Mouse (Mus musculus): Measurements from ENCODE around the gene Pbx3. TPM values are rescaled to one million over a fixed set of nuclear protein-coding genes. Genes with fewer than 3 reads are reported as not detected.

The Pbx3 gene
- polyA plus RNA-seq, 1 experiment from 2014 or later, result 16.2 TPM

DNA sequence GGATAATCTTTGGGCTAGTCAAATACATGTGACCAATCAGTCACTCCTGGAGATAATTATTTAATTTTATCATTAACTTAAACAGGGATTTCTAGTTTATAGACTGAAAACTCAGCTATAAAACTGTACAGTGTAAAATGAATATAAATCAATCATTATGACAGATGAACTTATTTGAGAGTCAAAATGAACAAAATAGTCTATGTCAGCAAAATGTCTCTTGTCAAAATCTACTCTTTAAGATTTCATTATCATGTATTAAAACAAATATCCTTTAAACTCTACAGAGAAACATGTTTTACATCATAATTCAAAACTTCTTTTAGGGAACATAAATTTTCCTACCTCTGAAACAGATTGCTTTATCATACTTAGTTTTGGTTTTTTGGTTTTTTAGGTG, 20.9 kb downstream of the Pbx3 start:
- no peak for ATAC-seq (replicated peaks; ENCODE audit: extremely low read depth, insufficient read depth, low FRiP score)
- no peaks in the 10 kb centered on the region for H3K27me3 ChIP-seq (ENCODE audit: control insufficient read depth, insufficient read depth, low read length)
- H3K9me3 ChIP-seq (replicated peaks; ENCODE audit: control insufficient read depth, low read length), result no peaks in the 10 kb centered on the region

DNA sequence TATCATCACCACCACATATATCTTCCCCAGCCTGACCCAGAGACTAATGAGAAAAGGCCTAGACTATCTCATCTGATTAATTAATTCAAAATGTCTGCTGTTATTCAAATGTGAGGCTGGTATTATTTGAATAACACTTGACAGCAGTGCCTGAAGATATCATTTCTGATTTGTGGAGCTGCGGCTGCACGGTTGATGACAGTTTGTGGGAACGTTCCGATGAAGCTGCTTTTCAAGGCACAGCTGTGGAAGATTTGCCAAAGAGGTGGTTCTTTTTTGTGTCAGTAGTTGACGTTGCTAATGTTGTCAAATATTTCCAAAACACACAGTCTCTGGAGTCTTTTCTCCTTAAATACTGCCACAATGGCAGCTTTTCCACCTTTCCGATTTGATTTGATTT, 25.8 kb downstream of the Pbx3 start:
- WGBS, result 70% methylated on average over 6 of the region's 6 CpGs
- Histone ChIP-seq H3K9ac (ENCODE audit: low read length) (no peak overlapping the region), H3K9me3 (replicated peaks; ENCODE audit: control insufficient read depth, low read length) (no peaks in the 10 kb centered on the region), H3K4me2 (ENCODE audit: low read depth, low read length) (no peak overlapping the region), H3K4me1 (ENCODE audit: control insufficient read depth, insufficient read depth, low read length) (no peaks in the 10 kb centered on the region), H3K27me3 (ENCODE audit: control insufficient read depth, insufficient read depth, low read length) (no peaks in the 10 kb centered on the region), H3K4me3 (ENCODE audit: low read length) (no peak overlapping the region), H3K27ac (ENCODE audit: low read length) (no peak overlapping the region), H3K36me3 (ENCODE audit: control insufficient read depth, insufficient read depth) (no peaks in the 10 kb centered on the region)
- no peak for ATAC-seq (replicated peaks; ENCODE audit: extremely low read depth, insufficient read depth, low FRiP score)

More for the DNA sequence above, 20.9 kb downstream of the Pbx3 start:
- no peak overlapping the region for H3K4me3 ChIP-seq (ENCODE audit: low read length)
- peaks cover 4% of the 10 kb centered on the region for H3K4me1 ChIP-seq (ENCODE audit: control insufficient read depth, insufficient read depth, low read length)
- no peak overlapping the region for H3K27ac ChIP-seq (ENCODE audit: low read length)
- no peak overlapping the region for H3K4me2 ChIP-seq (ENCODE audit: low read depth, low read length)
- H3K36me3 ChIP-seq (ENCODE audit: control insufficient read depth, insufficient read depth), result no peaks in the 10 kb centered on the region
- H3K9ac ChIP-seq (ENCODE audit: low read length), result no peak overlapping the region

DNA sequence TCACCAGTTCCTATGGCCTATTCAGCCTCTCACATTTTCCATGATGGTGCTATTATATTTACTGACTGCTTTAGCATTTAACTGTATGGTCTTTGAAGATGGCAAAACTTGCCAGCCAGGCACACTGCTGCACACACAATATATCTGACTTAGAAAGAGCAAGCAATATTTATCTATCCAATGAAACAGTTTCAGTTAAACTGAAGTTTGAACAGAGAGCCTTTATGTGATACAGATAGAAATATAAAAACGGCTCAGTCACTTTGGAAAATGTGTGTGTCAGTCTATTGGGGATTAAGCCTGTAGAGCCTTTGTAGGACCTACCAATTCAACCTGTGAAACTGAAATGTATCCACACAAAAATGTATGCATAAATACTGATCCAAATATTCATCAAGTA, 74.3 kb downstream of the Pbx3 start:
- Histone ChIP-seq H3K4me2 (ENCODE audit: low read depth, low read length) (no peak overlapping the region), H3K36me3 (ENCODE audit: control insufficient read depth, insufficient read depth) (no peaks in the 10 kb centered on the region), H3K4me1 (ENCODE audit: control insufficient read depth, insufficient read depth, low read length) (peaks cover 6% of the 10 kb centered on the region; the same call in 1 of the 2 replicates), H3K9me3 (replicated peaks; ENCODE audit: control insufficient read depth, low read length) (no peaks in the 10 kb centered on the region), H3K4me3 (ENCODE audit: low read length) (no peak overlapping the region), H3K27me3 (ENCODE audit: control insufficient read depth, insufficient read depth, low read length) (no peaks in the 10 kb centered on the region), H3K27ac (ENCODE audit: low read length) (no peak overlapping the region), H3K9ac (ENCODE audit: low read length) (no peak overlapping the region)
- 79% methylated on average over 1 of the region's 1 CpGs for whole genome bisulfite sequencing
- ATAC-seq (replicated peaks; ENCODE audit: extremely low read depth, insufficient read depth, low FRiP score), result no peak

DNA sequence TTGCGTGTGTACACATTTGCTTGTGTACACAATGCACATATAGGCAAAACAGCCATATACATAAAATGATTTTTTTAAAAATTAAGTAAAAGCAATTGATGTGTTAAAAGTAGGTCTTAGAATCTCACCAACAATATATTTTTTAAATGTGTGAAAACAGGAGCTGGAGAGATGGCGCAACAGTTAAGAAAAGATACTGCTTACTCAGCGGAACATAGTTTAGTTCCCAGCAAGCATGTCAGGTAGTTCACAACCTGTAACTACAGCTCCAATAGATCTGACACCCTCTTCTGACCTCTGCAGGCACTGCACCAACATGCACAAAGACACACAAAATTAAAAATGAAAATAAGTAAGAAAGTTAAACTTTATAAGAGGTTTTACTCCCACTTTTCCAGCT, 74.7 kb downstream of the Pbx3 start:
- H3K27ac ChIP-seq (ENCODE audit: low read length), result no peak overlapping the region
- WGBS, result 95% methylated on average over 3 of the region's 3 CpGs
- no peaks in the 10 kb centered on the region for H3K36me3 ChIP-seq (ENCODE audit: control insufficient read depth, insufficient read depth)
- ATAC-seq (replicated peaks; ENCODE audit: extremely low read depth, insufficient read depth, low FRiP score), result no peak
- H3K9me3 ChIP-seq (replicated peaks; ENCODE audit: control insufficient read depth, low read length), result no peaks in the 10 kb centered on the region
- H3K9ac ChIP-seq (ENCODE audit: low read length), result no peak overlapping the region
- H3K4me3 ChIP-seq (ENCODE audit: low read length), result no peak overlapping the region
- H3K27me3 ChIP-seq (ENCODE audit: control insufficient read depth, insufficient read depth, low read length), result no peaks in the 10 kb centered on the region
- H3K4me2 ChIP-seq (ENCODE audit: low read depth, low read length), result no peak overlapping the region
- H3K4me1 ChIP-seq (ENCODE audit: control insufficient read depth, insufficient read depth, low read length), result peaks cover 6% of the 10 kb centered on the region; the same call in 1 of the 2 replicates

DNA sequence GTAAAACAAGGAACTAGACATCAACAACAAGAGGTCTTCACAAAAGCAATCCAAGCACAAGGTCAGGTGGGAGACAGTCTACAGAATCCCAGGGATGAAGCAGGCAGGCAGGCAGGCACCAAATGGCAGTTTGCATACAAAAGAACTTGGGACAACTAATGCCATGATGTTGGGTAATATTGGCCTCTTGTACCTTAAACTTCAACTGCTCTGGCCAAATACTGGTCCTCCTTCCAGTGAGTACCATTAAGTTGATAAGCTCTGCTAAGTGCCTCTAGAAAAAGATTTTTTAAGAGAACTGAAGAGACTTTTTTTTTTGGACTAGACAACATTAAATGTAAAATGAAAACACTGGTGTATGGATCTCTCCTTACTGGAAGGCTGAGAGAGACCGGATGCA, 83.2 kb downstream of the Pbx3 start:
- Histone ChIP-seq H3K27ac (ENCODE audit: low read length) (no peak overlapping the region), H3K9ac (ENCODE audit: low read length) (no peak overlapping the region), H3K4me3 (ENCODE audit: low read length) (no peak overlapping the region), H3K4me1 (ENCODE audit: control insufficient read depth, insufficient read depth, low read length) (no peaks in the 10 kb centered on the region), H3K9me3 (replicated peaks; ENCODE audit: control insufficient read depth, low read length) (no peaks in the 10 kb centered on the region), H3K27me3 (ENCODE audit: control insufficient read depth, insufficient read depth, low read length) (no peaks in the 10 kb centered on the region), H3K36me3 (ENCODE audit: control insufficient read depth, insufficient read depth) (no peaks in the 10 kb centered on the region), H3K4me2 (ENCODE audit: low read depth, low read length) (no peak overlapping the region)
- no peak for ATAC-seq (replicated peaks; ENCODE audit: extremely low read depth, insufficient read depth, low FRiP score)
- WGBS, result 88% methylated on average over 1 of the region's 1 CpGs

DNA sequence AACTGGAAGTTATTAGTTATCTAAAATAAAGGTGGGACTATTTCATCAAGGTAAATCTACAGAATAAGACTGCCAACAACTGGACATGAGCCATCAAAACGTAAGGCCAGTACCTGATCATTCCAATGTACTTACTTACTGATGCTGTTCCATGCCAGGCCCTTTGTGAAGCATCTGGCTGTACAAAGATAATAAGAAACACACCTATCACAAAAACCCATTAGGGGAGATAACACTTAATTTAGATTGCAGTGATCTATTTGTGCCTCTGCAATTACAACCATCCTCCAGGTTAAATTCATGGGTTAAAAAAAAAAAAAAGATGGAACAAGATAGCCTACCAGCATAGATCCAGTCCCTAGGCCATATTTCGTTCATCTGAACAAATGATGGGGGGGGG, 88.7 kb downstream of the Pbx3 start:
- H3K27me3 ChIP-seq (ENCODE audit: control insufficient read depth, insufficient read depth, low read length), result no peaks in the 10 kb centered on the region
- no peak overlapping the region for H3K4me2 ChIP-seq (ENCODE audit: low read depth, low read length)
- H3K4me1 ChIP-seq (ENCODE audit: control insufficient read depth, insufficient read depth, low read length), result 0 out of 2 replicates have a peak, but pooled peaks cover 2% of the 10 kb centered on the region
- no peak overlapping the region for H3K9ac ChIP-seq (ENCODE audit: low read length)
- WGBS, result 82% methylated on average over 2 of the region's 2 CpGs
- H3K27ac ChIP-seq (ENCODE audit: low read length), result no peak overlapping the region
- H3K9me3 ChIP-seq (replicated peaks; ENCODE audit: control insufficient read depth, low read length), result no peaks in the 10 kb centered on the region
- no peaks in the 10 kb centered on the region for H3K36me3 ChIP-seq (ENCODE audit: control insufficient read depth, insufficient read depth)
- no peak for ATAC-seq (replicated peaks; ENCODE audit: extremely low read depth, insufficient read depth, low FRiP score)
- no peak overlapping the region for H3K4me3 ChIP-seq (ENCODE audit: low read length)

DNA sequence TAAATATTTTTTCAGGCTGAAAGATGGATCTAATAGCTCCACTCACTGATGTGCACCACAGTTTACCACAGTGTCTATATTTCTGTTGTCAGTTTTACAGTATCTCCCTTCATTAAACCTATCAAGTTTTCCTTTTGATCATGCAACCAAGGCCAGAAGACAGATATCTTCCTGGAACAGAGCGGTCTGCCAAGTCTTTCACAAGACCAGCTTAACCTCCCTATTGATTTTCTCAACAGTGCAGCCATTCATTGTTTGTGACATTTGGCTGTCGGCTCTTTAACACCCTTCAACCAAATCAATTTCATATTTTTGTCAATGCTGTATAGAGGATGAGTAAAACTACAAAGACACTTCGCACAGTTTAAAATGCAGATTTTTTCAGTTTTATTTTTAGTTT, 91.9 kb downstream of the Pbx3 start:
- WGBS, result 76% methylated on average over 3 of the region's 3 CpGs
- H3K36me3 ChIP-seq (ENCODE audit: control insufficient read depth, insufficient read depth), result no peaks in the 10 kb centered on the region
- H3K4me1 ChIP-seq (ENCODE audit: control insufficient read depth, insufficient read depth, low read length), result 0 out of 2 replicates have a peak, but pooled peaks cover 2% of the 10 kb centered on the region
- H3K27me3 ChIP-seq (ENCODE audit: control insufficient read depth, insufficient read depth, low read length), result no peaks in the 10 kb centered on the region
- no peak overlapping the region for H3K9ac ChIP-seq (ENCODE audit: low read length)
- H3K27ac ChIP-seq (ENCODE audit: low read length), result no peak overlapping the region
- no peak overlapping the region for H3K4me3 ChIP-seq (ENCODE audit: low read length)
- no peak for ATAC-seq (replicated peaks; ENCODE audit: extremely low read depth, insufficient read depth, low FRiP score)
- H3K4me2 ChIP-seq (ENCODE audit: low read depth, low read length), result no peak overlapping the region
- H3K9me3 ChIP-seq (replicated peaks; ENCODE audit: control insufficient read depth, low read length), result no peaks in the 10 kb centered on the region

DNA sequence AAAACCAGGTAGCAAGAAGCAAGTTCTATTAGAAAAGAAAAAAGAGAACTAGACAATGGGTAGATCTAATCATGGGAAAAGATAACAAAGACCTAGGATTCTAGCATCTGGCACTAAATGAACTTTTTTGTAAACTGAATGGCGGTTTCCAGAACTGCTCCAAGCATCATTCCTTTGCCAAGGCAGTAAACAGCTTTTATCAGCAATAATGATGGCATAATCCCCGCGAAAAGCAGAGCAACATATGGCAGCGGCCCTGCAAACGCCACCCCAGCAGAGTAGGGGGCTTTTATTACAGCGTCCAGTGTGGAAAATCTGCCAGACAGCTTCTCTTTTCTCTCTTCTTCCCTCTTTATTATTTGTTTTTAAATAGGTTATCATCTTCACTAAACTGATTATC, 93.2 kb downstream of the Pbx3 start:
- no peak overlapping the region for H3K4me3 ChIP-seq (ENCODE audit: low read length)
- H3K9me3 ChIP-seq (replicated peaks; ENCODE audit: control insufficient read depth, low read length), result no peaks in the 10 kb centered on the region
- H3K4me2 ChIP-seq (ENCODE audit: low read depth, low read length), result no peak overlapping the region
- ATAC-seq (replicated peaks; ENCODE audit: extremely low read depth, insufficient read depth, low FRiP score), result no peak
- 70% methylated on average over 6 of the region's 6 CpGs for WGBS
- no peak overlapping the region for H3K27ac ChIP-seq (ENCODE audit: low read length)
- H3K36me3 ChIP-seq (ENCODE audit: control insufficient read depth, insufficient read depth), result no peaks in the 10 kb centered on the region
- no peak overlapping the region for H3K9ac ChIP-seq (ENCODE audit: low read length)
- H3K27me3 ChIP-seq (ENCODE audit: control insufficient read depth, insufficient read depth, low read length), result no peaks in the 10 kb centered on the region
- H3K4me1 ChIP-seq (ENCODE audit: control insufficient read depth, insufficient read depth, low read length), result 0 out of 2 replicates have a peak, but pooled peaks cover 2% of the 10 kb centered on the region

DNA sequence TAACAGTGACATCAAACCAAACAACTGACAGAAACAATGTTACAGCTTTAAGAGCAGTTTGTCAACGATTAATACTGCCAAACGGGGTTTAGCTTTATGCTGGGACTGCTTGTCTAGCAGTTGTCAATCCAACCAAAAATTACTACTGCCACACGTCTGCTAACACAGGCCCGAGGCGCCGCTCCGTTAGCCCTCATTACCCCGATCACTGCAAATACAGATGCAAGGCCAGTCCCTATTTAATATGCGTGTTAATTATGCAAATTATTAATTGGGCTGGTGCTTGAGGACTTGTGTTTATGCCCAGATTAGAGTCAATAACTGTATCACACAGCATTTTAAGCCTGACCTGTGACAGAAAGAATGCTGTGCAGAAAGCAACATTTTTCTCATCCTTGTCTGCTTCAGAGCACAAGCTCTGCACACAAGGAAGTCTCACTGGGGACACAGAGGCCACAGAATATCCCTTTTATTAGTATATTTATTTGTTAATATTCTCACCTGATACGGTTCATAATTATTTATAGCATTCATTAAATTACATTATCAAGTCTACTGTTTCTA, 97.2 kb downstream of the Pbx3 start:
- WGBS, result 86% methylated on average over 10 of the region's 10 CpGs

More for the DNA sequence above, 97.2 kb downstream of the Pbx3 start:
- Histone ChIP-seq H3K27ac (ENCODE audit: low read length) (no peak overlapping the region), H3K4me1 (ENCODE audit: control insufficient read depth, insufficient read depth, low read length) (no peaks in the 10 kb centered on the region), H3K4me3 (ENCODE audit: low read length) (no peak overlapping the region), H3K9me3 (replicated peaks; ENCODE audit: control insufficient read depth, low read length) (no peaks in the 10 kb centered on the region), H3K4me2 (ENCODE audit: low read depth, low read length) (no peak overlapping the region), H3K36me3 (ENCODE audit: control insufficient read depth, insufficient read depth) (no peaks in the 10 kb centered on the region), H3K9ac (ENCODE audit: low read length) (no peak overlapping the region), H3K27me3 (ENCODE audit: control insufficient read depth, insufficient read depth, low read length) (no peaks in the 10 kb centered on the region)
- ATAC-seq (replicated peaks; ENCODE audit: extremely low read depth, insufficient read depth, low FRiP score), result no peak

Measured in heart, embryonic 16.5 days (tissue).